Mouse (Mus musculus): ENCODE results near the gene Styx. TPM values are rescaled to one million over a fixed set of nuclear protein-coding genes. Genes with fewer than 3 reads are reported as not detected.
"Not testable (repeated sequence)": the region's sequence is repeated elsewhere in the genome, so short reads cannot be mapped to it uniquely, and the experiment has no call there.

The Styx gene
- total RNA-seq, 2 experiments from 2014 or later = 14.7 to 16.7 TPM

GRCm38 (mm10) chr14:45385596-45385995 lies 34.7 kb downstream of the Styx start:
- no peak overlapping the region for H3K4me3 ChIP-seq
- H3K27ac ChIP-seq = no peak overlapping the region

DNA sequence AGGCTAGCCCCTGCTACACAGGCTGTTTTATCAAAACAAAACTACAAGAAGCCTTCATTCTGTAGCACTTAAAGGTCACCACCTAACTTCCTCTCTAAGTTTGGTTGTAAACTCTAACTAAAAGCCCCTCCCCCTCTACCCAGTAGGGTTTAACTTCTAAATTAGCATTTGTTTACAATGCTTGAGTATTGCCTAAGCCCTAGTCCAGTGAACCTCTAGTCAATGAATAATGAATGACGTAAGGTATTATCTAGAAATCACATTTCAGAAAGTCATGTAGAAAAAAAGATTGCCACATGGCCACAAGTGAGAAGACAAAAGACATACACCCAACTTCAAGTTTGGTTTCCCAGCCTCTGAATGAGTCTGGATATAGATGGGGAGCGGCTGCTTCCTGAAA lies 36.6 kb downstream of the Styx start:
- Histone ChIP-seq H3K27ac (peak overlapping the region; percentile 90; the same call in 1 of the 2 replicates), H3K4me3 (peak overlapping the region; percentile 97)
- TF ChIP-seq CTCF (conservative IDR thresholded peaks at IDR 0.05) = no peak
- no peak for DNase-seq (ENCODE audit: low spot score in 2 of 2)

More at GRCm38 (mm10) chr14:45385596-45385995, 34.7 kb downstream of the Styx start:
- no peak for DNase-seq (ENCODE audit: low spot score in 2 of 2)
- no peak for TF ChIP-seq CTCF (conservative IDR thresholded peaks at IDR 0.05)

- TF ChIP-seq CTCF (conservative IDR thresholded peaks at IDR 0.05) = peak; percentile 45
- Histone ChIP-seq H3K4me3 (peak overlapping the region; percentile 97), H3K27ac (peak overlapping the region; percentile 90)
- DNase-seq (ENCODE audit: low spot score in 2 of 2) = peak; percentile 86 to 90
Measured at GRCm38 (mm10) chr14:45388345-45389181, 37.7 kb downstream of the Styx start.

- no peak for DNase-seq (ENCODE audit: low spot score in 2 of 2)
- Histone ChIP-seq H3K27ac (peak overlapping the region; percentile 90), H3K4me3 (peak overlapping the region; percentile 97)
- TF ChIP-seq CTCF (conservative IDR thresholded peaks at IDR 0.05) = no peak
Measured at GRCm38 (mm10) chr14:45389194-45389593, 38.3 kb downstream of the Styx start.

GRCm38 (mm10) chr14:45399836-45400235 lies 48.9 kb downstream of the Styx start:
- peak; percentile 59 for TF ChIP-seq CTCF (conservative IDR thresholded peaks at IDR 0.05)
- Histone ChIP-seq H3K4me3 (no peak overlapping the region), H3K27ac (no peak overlapping the region)
- no peak for DNase-seq (ENCODE audit: low spot score in 2 of 2)

GRCm38 (mm10) chr14:45403651-45404050 lies 52.8 kb downstream of the Styx start:
- TF ChIP-seq CTCF (conservative IDR thresholded peaks at IDR 0.05) = no peak
- Histone ChIP-seq H3K27ac (no peak overlapping the region), H3K4me3 (no peak overlapping the region)
- DNase-seq (ENCODE audit: low spot score in 2 of 2) = no peak

- not testable (repeated sequence) for H3K4me3 ChIP-seq; H3K27ac ChIP-seq; DNase-seq (ENCODE audit: low spot score in 2 of 2)
Measured at GRCm38 (mm10) chr14:45404813-45405212, 53.9 kb downstream of the Styx start, which contains the start of gene Gnpnat1. Gene Gnpnat1 (minus strand): TSS chr14:45404913.

DNA sequence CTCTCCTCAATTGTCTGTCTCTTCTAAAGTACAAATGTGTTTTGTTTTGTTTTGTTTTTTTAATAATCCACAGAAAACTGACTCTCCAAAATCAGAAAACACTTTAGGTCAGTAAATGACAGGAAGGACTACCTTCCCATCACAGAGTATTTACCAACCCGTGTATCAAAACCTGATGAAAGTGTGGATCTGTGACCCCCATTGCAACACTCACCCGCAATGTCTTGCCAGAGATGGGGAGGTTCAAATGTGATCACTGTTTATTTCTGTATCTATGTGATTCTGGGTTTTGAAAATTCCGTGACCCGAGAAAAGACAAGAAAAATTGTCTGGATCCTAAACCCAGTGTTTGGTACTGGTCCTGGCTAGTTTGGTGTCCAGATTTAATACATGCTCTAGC lies 65.4 kb downstream of the Styx start:
- H3K27ac ChIP-seq = no peak overlapping the region
- DNase-seq (ENCODE audit: low spot score in 2 of 2) = no peak
- no peak overlapping the region for H3K4me3 ChIP-seq
- no peak for TF ChIP-seq CTCF (conservative IDR thresholded peaks at IDR 0.05)

GRCm38 (mm10) chr14:45418553-45418952 lies 67.7 kb downstream of the Styx start:
- DNase-seq (ENCODE audit: low spot score in 2 of 2) = no peak
- no peak for TF ChIP-seq CTCF (conservative IDR thresholded peaks at IDR 0.05)

DNA sequence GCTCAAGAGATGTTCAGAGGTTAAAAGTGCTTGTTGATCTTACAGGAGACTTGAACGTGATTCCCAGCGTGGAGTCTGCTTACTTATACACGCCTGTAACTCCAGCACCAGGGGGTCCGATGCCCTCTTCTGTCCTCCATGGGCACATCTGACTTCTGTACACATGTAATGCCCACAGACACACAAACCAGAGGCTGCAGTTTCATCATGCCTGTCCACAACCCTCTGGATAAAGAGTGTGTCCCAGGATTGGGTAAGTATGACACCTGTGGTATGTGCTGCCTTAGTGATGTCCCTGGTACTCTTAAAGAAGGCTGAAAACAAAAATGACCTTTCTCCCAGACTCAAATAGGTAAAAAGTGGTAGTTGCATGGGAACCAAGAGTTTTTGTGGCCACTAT lies 68.4 kb downstream of the Styx start:
- H3K27ac ChIP-seq = no peak overlapping the region
- H3K4me3 ChIP-seq = no peak overlapping the region
- no peak for DNase-seq (ENCODE audit: low spot score in 2 of 2)
- TF ChIP-seq CTCF (conservative IDR thresholded peaks at IDR 0.05) = no peak

More at GRCm38 (mm10) chr14:45418553-45418952, 67.7 kb downstream of the Styx start:
- Histone ChIP-seq H3K27ac (no peak overlapping the region), H3K4me3 (no peak overlapping the region)

GRCm38 (mm10) chr14:45422371-45422770 lies 71.5 kb downstream of the Styx start:
- DNase-seq (ENCODE audit: low spot score in 2 of 2) = peak in 1 of 2 experiments; percentile 19
- no peak for TF ChIP-seq CTCF (conservative IDR thresholded peaks at IDR 0.05)
- H3K27ac ChIP-seq = 0 out of 2 replicates have a peak overlapping the region, but pooled peaks have one; percentile 24

GRCm38 (mm10) chr14:45423220-45423619 lies 72.3 kb downstream of the Styx start:
- TF ChIP-seq CTCF (conservative IDR thresholded peaks at IDR 0.05) = peak; percentile 93
- peak; percentile 19 to 65 for DNase-seq (ENCODE audit: low spot score in 2 of 2)
- Histone ChIP-seq H3K4me3 (no peak overlapping the region), H3K27ac (no peak overlapping the region)

More at GRCm38 (mm10) chr14:45422371-45422770, 71.5 kb downstream of the Styx start:
- no peak overlapping the region for H3K4me3 ChIP-seq

GRCm38 (mm10) chr14:45430066-45430842 lies 79.4 kb downstream of the Styx start:
- TF ChIP-seq CTCF (conservative IDR thresholded peaks at IDR 0.05) = no peak
- H3K27ac ChIP-seq = no peak overlapping the region
- DNase-seq (ENCODE audit: low spot score in 2 of 2) = no peak
- no peak overlapping the region for H3K4me3 ChIP-seq

All from layer of hippocampus, adult 2 months (tissue).